Mouse (Mus musculus) CD8-positive naive resting alpha-beta T cell, adult 2 months (primary cell): Measurements from ENCODE around the gene Gpr146.
"Not testable (repeated sequence)": the region's sequence is repeated elsewhere in the genome, so short reads cannot be mapped to it uniquely, and the experiment has no call there.

Source experiments
- DNase-seq, 2 experiments: peaks; one replicate each; pipeline ENCODE4 v3.0.0; 2022; ENCODE audit warnings: low read depth in 2 of 2, low spot score in 2 of 2

The Gpr146 gene

GRCm38 (mm10) chr5:139377468-139378270, at the start of gene Gpr146:
Gpr146 (plus strand) TSS chr5:139377697.
- peak in 1 of 2 experiments; percentile 43 for DNase-seq

- DNase-seq = no peak
These were observed 46.7 kb upstream of the Gpr146 start for GRCm38 (mm10) chr5:139330766-139331165.

- peak; percentile 58 to 64 for DNase-seq
These were observed 45.8 kb upstream of the Gpr146 start for GRCm38 (mm10) chr5:139331742-139332141.

- DNase-seq = no peak
These were observed 44.8 kb upstream of the Gpr146 start for GRCm38 (mm10) chr5:139332590-139333272.

- no peak for DNase-seq
These were observed 44.0 kb upstream of the Gpr146 start for GRCm38 (mm10) chr5:139333301-139334013.

- not testable (repeated sequence) for DNase-seq
These were observed 43.1 kb upstream of the Gpr146 start for GRCm38 (mm10) chr5:139334394-139334793.

GRCm38 (mm10) chr5:139335634-139336033, 41.9 kb upstream of the Gpr146 start:
- DNase-seq = no peak

- no peak for DNase-seq
These were observed 39.6 kb upstream of the Gpr146 start for GRCm38 (mm10) chr5:139337826-139338370.

GRCm38 (mm10) chr5:139338403-139338802, 39.1 kb upstream of the Gpr146 start:
- no peak for DNase-seq

- no peak for DNase-seq
These were observed 38.6 kb upstream of the Gpr146 start for GRCm38 (mm10) chr5:139338891-139339290.

GRCm38 (mm10) chr5:139344021-139344686, 33.3 kb upstream of the Gpr146 start:
- DNase-seq = peak; percentile 70 to 78

- peak; percentile 91 to 97 for DNase-seq
These were observed 32.7 kb upstream of the Gpr146 start for GRCm38 (mm10) chr5:139344687-139345363.

- no peak for DNase-seq
These were observed 32.2 kb upstream of the Gpr146 start for GRCm38 (mm10) chr5:139345364-139345714.

GRCm38 (mm10) chr5:139347225-139347624, 30.3 kb upstream of the Gpr146 start:
- DNase-seq = no peak

- DNase-seq = no peak
These were observed 27.8 kb upstream of the Gpr146 start for GRCm38 (mm10) chr5:139349713-139350112.

GRCm38 (mm10) chr5:139351134-139351533, 26.4 kb upstream of the Gpr146 start, which contains the start of gene Cox19:
Cox19 (minus strand) TSS chr5:139351418.
- DNase-seq = no peak

- no peak for DNase-seq
These were observed 25.9 kb upstream of the Gpr146 start for GRCm38 (mm10) chr5:139351628-139352027.

GRCm38 (mm10) chr5:139352317-139352716, 25.2 kb upstream of the Gpr146 start, which contains the start of gene Cyp2w1:
Cyp2w1 (plus strand) TSS chr5:139352617.
- no peak for DNase-seq

GRCm38 (mm10) chr5:139353496-139353895, 24.0 kb upstream of the Gpr146 start:
- DNase-seq = peak; percentile 36 to 43

GRCm38 (mm10) chr5:139353946-139354345, 23.6 kb upstream of the Gpr146 start:
- DNase-seq = no peak
